Mouse (Mus musculus) spleen, adult 2 months (tissue): Measurements from ENCODE around the gene Gm10961. TPM values are rescaled to one million over a fixed set of nuclear protein-coding genes. Genes with fewer than 3 reads are reported as not detected.

Experiments used
- DNase-seq, 2 experiments: peaks; one replicate each; pipeline versions ENCODE4 v3.0.0 to v3.0.0-alpha.2; 2012 to 2021; ENCODE audit warnings: low spot score in 2 of 2, low read depth in 1 of 2
- H3K27ac ChIP-seq: fragments of 200-500 bp; 2 replicates; pipeline ENCODE4 v1.5.1; 2012; ENCODE audit warnings: low read length, inconsistent platforms; ENCODE audit not compliant: insufficient read depth
- H3K27me3 ChIP-seq: fragments of 200-500 bp; 2 replicates; pipeline ENCODE4 v1.6.1; 2012; ENCODE audit warnings: mild to moderate bottlenecking, moderate library complexity, low read length, inconsistent platforms; ENCODE audit not compliant: control insufficient read depth, insufficient read depth
- H3K36me3 ChIP-seq: fragments of 200-500 bp; 2 replicates; pipeline ENCODE4 v1.6.1; 2012; ENCODE audit warnings: mild to moderate bottlenecking, low read length, inconsistent platforms; ENCODE audit not compliant: control insufficient read depth, insufficient read depth
- H3K4me1 ChIP-seq: fragments of 200-500 bp; 2 replicates; pipeline ENCODE4 v1.6.1; 2011; ENCODE audit warnings: inconsistent platforms; ENCODE audit not compliant: control insufficient read depth, insufficient read depth, insufficient read length
- H3K4me3 ChIP-seq: fragments of 200-500 bp; 2 replicates; pipeline ENCODE4 v1.5.1; 2011; ENCODE audit warnings: mild to moderate bottlenecking, inconsistent platforms; ENCODE audit not compliant: insufficient read depth, insufficient read length; ENCODE audit errors: extremely low read depth
- CTCF ChIP-seq: fragments of 200-500 bp; IDR thresholded peaks from 2 replicates; pipeline ENCODE4 v1.5.1; 2011; ENCODE audit warnings: mild to moderate bottlenecking, inconsistent platforms; ENCODE audit not compliant: insufficient read depth, insufficient read length, insufficient replicate concordance; ENCODE audit errors: extremely low read depth
- POLR2A ChIP-seq: fragments of 200-500 bp; IDR thresholded peaks from 2 replicates; pipeline ENCODE4 v1.6.1; 2011; ENCODE audit warnings: low read depth, low read length, inconsistent platforms
- WGBS: fragments of 180-500 bp; shearing (Covaris S2); methylation state at CpG from one replicate; pipeline ENCODE4 v1.1.7; 2018; 5-methylcytosine and 5-hydroxymethylcytosine counted together
- polyA plus RNA-seq: library from polyadenylated mRNA; depleted of rRNA; stranded (reverse); fragments of >200 nt; gene quantifications from 2 replicates; pipeline ENCODE4 v1.2.3, GENCODE M21; 2012

Gene Gm10961
- polyA plus RNA-seq, 1 experiment, result not detected

GRCm38 (mm10) chr3:107627641-107628040 is 3.5 kb upstream of the Gm10961 start:
- no peak for DNase-seq
- Histone ChIP-seq H3K4me1 (peaks cover 5% of the 10 kb centered on the region; the same call in 1 of the 2 replicates), H3K27me3 (no peaks in the 10 kb centered on the region), H3K27ac (no peak overlapping the region), H3K4me3 (no peak overlapping the region), H3K36me3 (peaks cover 20% of the 10 kb centered on the region)
- 94% methylated on average over 7 of the region's 7 CpGs for WGBS
- no peak for TF ChIP-seq POLR2A
- no peak for TF ChIP-seq CTCF

GRCm38 (mm10) chr3:107628551-107628950 is 2.6 kb upstream of the Gm10961 start:
- H3K4me1 ChIP-seq, result peaks cover 5% of the 10 kb centered on the region; the same call in 1 of the 2 replicates
- H3K27ac ChIP-seq, result no peak overlapping the region
- H3K27me3 ChIP-seq, result no peaks in the 10 kb centered on the region
- DNase-seq, result no peak
- no peak overlapping the region for H3K4me3 ChIP-seq
- no peak for TF ChIP-seq CTCF
- H3K36me3 ChIP-seq, result peaks cover 14% of the 10 kb centered on the region
- 88% methylated on average over 2 of the region's 2 CpGs for WGBS

DNA sequence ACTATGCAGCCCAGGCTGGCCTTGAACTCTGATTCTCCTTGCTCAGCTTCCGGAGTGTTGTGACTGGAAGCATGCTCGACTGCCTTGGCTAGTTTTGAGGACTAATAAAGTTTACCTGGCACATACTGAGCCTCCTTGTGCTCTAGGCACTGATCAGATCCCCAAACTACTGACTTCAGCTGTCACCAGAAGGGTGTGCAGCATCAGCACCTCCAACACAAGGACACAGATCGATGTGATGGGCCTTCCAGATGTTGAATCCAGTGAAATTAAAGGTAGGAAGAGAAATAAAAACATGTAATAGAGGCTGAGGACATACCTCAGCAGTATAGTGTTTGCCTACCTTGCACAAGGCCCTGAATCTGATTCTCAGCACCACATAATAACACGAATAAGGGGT is 1.7 kb upstream of the Gm10961 start:
- no peak for DNase-seq
- Histone ChIP-seq H3K27ac (no peak overlapping the region), H3K4me3 (no peak overlapping the region), H3K4me1 (peaks cover 5% of the 10 kb centered on the region; the same call in 1 of the 2 replicates), H3K36me3 (peaks cover 11% of the 10 kb centered on the region), H3K27me3 (no peaks in the 10 kb centered on the region)
- TF ChIP-seq POLR2A, result no peak
- 89% methylated on average over 4 of the region's 4 CpGs for WGBS

DNA sequence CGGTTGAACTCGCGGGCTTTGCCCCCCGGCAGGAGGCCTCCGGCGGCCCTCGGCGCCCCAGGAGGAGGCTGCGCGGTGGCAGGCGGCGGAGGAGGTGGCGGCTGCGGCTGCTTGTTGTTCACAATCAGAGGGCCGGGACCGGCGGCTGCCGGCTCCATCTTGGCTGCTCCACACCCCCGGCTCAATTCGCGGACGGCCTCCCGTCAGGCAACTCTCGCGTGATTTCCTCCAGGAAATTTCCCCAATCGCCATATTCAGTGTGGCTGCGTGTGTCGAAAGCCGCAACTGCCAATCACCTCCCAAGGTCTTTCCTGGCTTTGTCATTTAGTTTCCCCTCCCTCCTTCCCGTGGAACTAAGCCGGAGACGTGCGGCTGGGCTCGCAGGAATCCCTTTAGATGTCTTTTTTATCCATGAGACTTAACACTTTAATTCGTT is 419 bp downstream of the Gm10961 start, which contains the start of gene Strip1:
Gene Strip1, minus strand, starts transcription at position 172 of the 436 bp plus-strand sequence.
- H3K4me1 ChIP-seq, result peaks cover 5% of the 10 kb centered on the region; the same call in 1 of the 2 replicates
- H3K27ac ChIP-seq, result peak within 1 kb of the TSS; percentile 64
- peak; percentile 85 to 88 for DNase-seq
- no peak for TF ChIP-seq CTCF
- no peak; the same call in 1 of the 2 replicates for TF ChIP-seq POLR2A
- no peaks in the 10 kb centered on the region for H3K27me3 ChIP-seq
- peak within 1 kb of the TSS; percentile 93 for H3K4me3 ChIP-seq
- H3K36me3 ChIP-seq, result peaks cover 2% of the 10 kb centered on the region; the same call in 1 of the 2 replicates
- WGBS, result under 1% methylated on average over 35 of the region's 35 CpGs

- Histone ChIP-seq H3K27ac (no peak overlapping the region), H3K27me3 (no peaks in the 10 kb centered on the region; the same call in 1 of the 2 replicates), H3K4me1 (peaks cover 5% of the 10 kb centered on the region; the same call in 1 of the 2 replicates), H3K4me3 (no peak overlapping the region), H3K36me3 (no peaks in the 10 kb centered on the region)
- DNase-seq, result no peak
- WGBS, result 95% methylated on average over 4 of the region's 4 CpGs
- TF ChIP-seq CTCF (no peak), POLR2A (no peak)
These were observed 1.7 kb downstream of the Gm10961 start for GRCm38 (mm10) chr3:107632786-107633185.

- TF ChIP-seq POLR2A, result no peak
- no peak for TF ChIP-seq CTCF
- H3K27me3 ChIP-seq, result no peaks in the 10 kb centered on the region; the same call in 1 of the 2 replicates
- no peak overlapping the region for H3K27ac ChIP-seq
- H3K4me3 ChIP-seq, result no peak overlapping the region
- peaks cover 5% of the 10 kb centered on the region; the same call in 1 of the 2 replicates for H3K4me1 ChIP-seq
- no peaks in the 10 kb centered on the region for H3K36me3 ChIP-seq
- WGBS, result 93% methylated on average over 9 of the region's 9 CpGs
- DNase-seq, result no peak
These were observed 2.8 kb downstream of the Gm10961 start for GRCm38 (mm10) chr3:107633906-107634305.

DNA sequence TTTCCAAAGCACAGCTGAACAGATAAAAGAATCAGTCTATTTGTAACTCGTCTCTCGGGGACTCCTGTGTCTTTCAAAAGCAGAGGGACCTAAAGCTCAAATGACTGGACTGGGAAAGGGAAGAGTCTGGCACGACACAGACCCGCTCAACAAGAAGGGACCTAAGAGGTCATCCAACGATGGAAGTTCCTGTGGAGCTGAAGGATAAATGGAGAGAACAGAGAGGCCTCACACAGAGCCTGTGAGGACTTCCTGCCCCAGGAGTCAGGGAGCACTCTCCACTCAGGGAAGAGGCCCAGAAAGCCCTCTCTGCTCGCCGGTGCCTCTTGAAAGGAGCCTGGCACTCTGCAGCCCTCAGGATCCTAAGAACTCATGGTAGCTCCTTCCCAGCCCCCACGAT is 4.7 kb downstream of the Gm10961 start:
- DNase-seq, result no peak
- WGBS, result 82% methylated on average over 8 of the region's 8 CpGs
- TF ChIP-seq CTCF, result no peak
- no peak for TF ChIP-seq POLR2A

More for the DNA sequence above, 4.7 kb downstream of the Gm10961 start:
- Histone ChIP-seq H3K4me1 (peaks cover under 1% of the 10 kb centered on the region; the same call in 1 of the 2 replicates), H3K27me3 (no peaks in the 10 kb centered on the region; the same call in 1 of the 2 replicates), H3K36me3 (no peaks in the 10 kb centered on the region), H3K27ac (no peak overlapping the region), H3K4me3 (no peak overlapping the region)
